Mouse (Mus musculus): ENCODE measurements at regions not wholly inside any gene's neighbourhood (a gene's known extent, or its start where the extent isn't known, plus 50 kb on each side); places are given as distances from the start of the nearest gene placed in this dataset.

DNA sequence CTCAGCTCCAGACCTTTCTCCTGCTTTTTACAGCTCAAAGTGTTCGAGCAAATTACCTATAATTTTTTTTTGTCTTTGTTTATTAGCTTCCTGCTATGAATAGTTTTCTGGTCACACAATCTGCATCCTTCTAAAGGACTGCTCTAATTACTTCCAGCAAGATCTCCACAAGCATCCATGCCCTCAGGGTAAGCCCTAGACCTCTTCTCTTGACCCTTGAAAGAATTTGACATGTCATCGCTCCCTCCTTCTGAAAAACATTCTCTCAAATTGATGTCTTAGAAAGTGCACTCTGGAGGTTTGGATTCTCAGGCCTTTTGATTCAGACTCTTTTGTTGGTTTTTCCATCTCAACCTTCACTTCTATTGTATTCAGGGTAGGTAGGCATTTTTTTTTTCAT, 148.7 kb downstream of the Gja1 start:
- H3K9me3 ChIP-seq (ENCODE audit: control insufficient read depth, insufficient read depth, low read depth, low read length): no peaks in the 10 kb centered on the region
- no peak overlapping the region for H3K9ac ChIP-seq (ENCODE audit: insufficient read depth, low read depth, low read length, poor library complexity, severe bottlenecking)
- DNase-seq (ENCODE audit: low read depth, low spot score): no peak

DNA sequence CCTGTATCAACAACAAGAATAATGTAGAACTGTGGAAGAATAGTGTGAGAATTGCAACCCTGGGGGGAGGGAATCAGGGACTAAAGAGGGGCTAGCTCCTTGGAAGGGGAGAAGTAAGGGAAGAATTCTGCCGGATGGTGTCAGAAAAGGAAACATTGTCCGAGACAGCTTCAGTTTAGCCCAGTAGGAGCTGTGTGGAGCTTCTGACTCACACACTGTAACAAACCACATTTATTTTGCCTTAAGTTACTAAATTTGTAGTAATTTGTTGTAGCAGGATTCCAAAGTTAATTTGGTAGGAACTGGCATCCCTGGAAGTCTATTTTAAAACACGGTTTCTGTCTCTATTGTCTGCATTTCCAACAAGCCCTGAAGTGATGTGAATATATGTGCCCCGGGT, 160.0 kb downstream of the Gja1 start:
- DNase-seq (ENCODE audit: low read depth, low spot score): no peak
- H3K9ac ChIP-seq (ENCODE audit: insufficient read depth, low read depth, low read length, poor library complexity, severe bottlenecking): no peak overlapping the region
- no peak overlapping the region for H3K27ac ChIP-seq (ENCODE audit: insufficient read depth, low read depth, low read length, poor library complexity, severe bottlenecking)
- in situ Hi-C loops (cut with MboI; ENCODE audit: low sequenced_read_pairs in 2 of 2, unreplicated experiment in 2 of 2): no loop called here
- TF ChIP-seq ZNF384 (IDR thresholded peaks at IDR 0.05; ENCODE audit: low read depth, low read length) (no peak), HCFC1 (IDR thresholded peaks at IDR 0.05; ENCODE audit: borderline replicate concordance, insufficient read depth, low read length) (no peak), MAFK (IDR thresholded peaks at IDR 0.05; ENCODE audit: insufficient read depth, low read depth, low read length) (no peak), ZC3H11A (IDR thresholded peaks at IDR 0.05; ENCODE audit: borderline replicate concordance, low read depth, low read length) (no peak)
- H3K4me1 ChIP-seq (ENCODE audit: control insufficient read depth in 2 of 2, insufficient read depth in 2 of 2, low read length in 2 of 2, poor library complexity in 1 of 2): no peaks in the 10 kb centered on the region
- H3K9me3 ChIP-seq (ENCODE audit: control insufficient read depth, insufficient read depth, low read depth, low read length): no peaks in the 10 kb centered on the region
- H3K4me3 ChIP-seq (ENCODE audit: insufficient read depth in 1 of 2, low read depth in 1 of 2, low read length in 2 of 2, poor library complexity in 1 of 2, severe bottlenecking in 1 of 2): no peak overlapping the region
- H3K36me3 ChIP-seq (ENCODE audit: control insufficient read depth, insufficient read depth, low read length, poor library complexity, severe bottlenecking): no peaks in the 10 kb centered on the region

More for the DNA sequence above, 148.7 kb downstream of the Gja1 start:
- TF ChIP-seq ZNF384 (IDR thresholded peaks at IDR 0.05; ENCODE audit: low read depth, low read length): no peak
- TF ChIP-seq CHD2 (IDR thresholded peaks at IDR 0.05; ENCODE audit: low read depth, low read length): no peak
- TF ChIP-seq HCFC1 (IDR thresholded peaks at IDR 0.05; ENCODE audit: borderline replicate concordance, insufficient read depth, low read length): no peak
- no peak for TF ChIP-seq ZC3H11A (IDR thresholded peaks at IDR 0.05; ENCODE audit: borderline replicate concordance, low read depth, low read length)
- Histone ChIP-seq H3K4me3 (ENCODE audit: insufficient read depth in 1 of 2, low read depth in 1 of 2, low read length in 2 of 2, poor library complexity in 1 of 2, severe bottlenecking in 1 of 2) (no peak overlapping the region), H3K4me1 (ENCODE audit: control insufficient read depth in 2 of 2, insufficient read depth in 2 of 2, low read length in 2 of 2, poor library complexity in 1 of 2) (no peaks in the 10 kb centered on the region), H3K36me3 (ENCODE audit: control insufficient read depth, insufficient read depth, low read length, poor library complexity, severe bottlenecking) (no peaks in the 10 kb centered on the region), H3K27ac (ENCODE audit: insufficient read depth, low read depth, low read length, poor library complexity, severe bottlenecking) (no peak overlapping the region)
- in situ Hi-C loops (cut with MboI; ENCODE audit: low sequenced_read_pairs in 2 of 2, unreplicated experiment in 2 of 2): no loop called here

DNA sequence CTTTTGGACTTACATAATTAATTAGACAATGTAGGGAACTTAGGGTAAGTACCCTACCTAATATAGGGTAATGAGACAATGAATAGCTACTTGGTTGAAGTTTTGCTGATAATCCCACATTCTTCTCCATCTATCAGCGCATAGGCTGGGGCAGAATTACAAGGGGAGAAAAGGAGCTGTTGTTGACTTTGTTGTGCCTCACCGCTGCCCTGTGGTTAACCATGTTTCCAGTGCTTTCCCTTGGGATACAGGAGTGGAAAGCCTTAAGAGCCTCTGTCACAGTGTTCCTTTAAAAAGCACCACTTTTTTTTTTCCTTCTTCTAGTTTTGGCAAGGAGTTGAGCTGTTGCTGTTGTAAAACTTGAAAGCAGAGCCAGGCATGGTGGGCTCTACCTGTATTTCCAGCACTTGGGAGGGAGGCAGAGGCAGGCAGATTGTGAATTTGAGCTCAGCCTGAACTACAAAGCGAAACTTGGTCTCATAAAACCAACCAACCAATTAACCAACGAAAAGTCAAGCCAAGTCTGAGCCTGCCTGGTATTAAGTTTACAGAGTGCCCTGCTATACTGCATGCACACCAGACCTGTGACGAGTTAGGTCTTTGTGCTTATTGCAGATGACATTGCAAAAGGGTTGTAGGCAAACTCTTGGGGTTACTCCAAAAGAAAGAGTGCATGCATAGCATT, 162.8 kb downstream of the Gja1 start:
- in situ Hi-C loops (cut with MboI; ENCODE audit: low sequenced_read_pairs in 2 of 2, unreplicated experiment in 2 of 2): no loop called here
- Histone ChIP-seq H3K4me1 (ENCODE audit: control insufficient read depth in 2 of 2, insufficient read depth in 2 of 2, low read length in 2 of 2, poor library complexity in 1 of 2) (no peaks in the 10 kb centered on the region), H3K27ac (ENCODE audit: insufficient read depth, low read depth, low read length, poor library complexity, severe bottlenecking) (no peak overlapping the region), H3K9ac (ENCODE audit: insufficient read depth, low read depth, low read length, poor library complexity, severe bottlenecking) (no peak overlapping the region), H3K4me3 (ENCODE audit: insufficient read depth in 1 of 2, low read depth in 1 of 2, low read length in 2 of 2, poor library complexity in 1 of 2, severe bottlenecking in 1 of 2) (no peak overlapping the region), H3K9me3 (ENCODE audit: control insufficient read depth, insufficient read depth, low read depth, low read length) (no peaks in the 10 kb centered on the region), H3K36me3 (ENCODE audit: control insufficient read depth, insufficient read depth, low read length, poor library complexity, severe bottlenecking) (no peaks in the 10 kb centered on the region)
- TF ChIP-seq MAFK (IDR thresholded peaks at IDR 0.05; ENCODE audit: insufficient read depth, low read depth, low read length) (no peak), CHD2 (IDR thresholded peaks at IDR 0.05; ENCODE audit: low read depth, low read length) (no peak), ZNF384 (IDR thresholded peaks at IDR 0.05; ENCODE audit: low read depth, low read length) (no peak), HCFC1 (IDR thresholded peaks at IDR 0.05; ENCODE audit: borderline replicate concordance, insufficient read depth, low read length) (no peak), ZC3H11A (IDR thresholded peaks at IDR 0.05; ENCODE audit: borderline replicate concordance, low read depth, low read length) (no peak)
- no peak for DNase-seq (ENCODE audit: low read depth, low spot score)

DNA sequence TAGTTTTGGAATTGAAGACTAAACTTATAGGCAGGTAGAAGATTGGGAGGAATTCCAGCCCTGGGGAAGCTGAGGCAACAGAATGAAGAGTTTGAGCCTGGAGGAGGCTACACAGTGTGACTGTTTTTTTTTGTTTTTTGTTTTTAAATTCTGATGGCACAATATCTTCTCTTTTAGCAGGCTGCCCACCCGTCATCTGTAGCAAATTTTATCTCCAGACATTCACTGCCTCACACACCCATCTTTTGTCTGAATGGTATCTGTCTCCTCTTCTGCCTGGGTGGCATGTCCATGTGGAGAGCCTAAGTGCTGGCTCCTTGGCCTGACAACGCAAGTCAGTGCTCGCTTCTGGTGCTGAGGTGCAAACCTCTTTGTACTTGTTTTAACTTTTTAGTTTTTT, 165.0 kb downstream of the Gja1 start:
- no peak overlapping the region for H3K27ac ChIP-seq (ENCODE audit: insufficient read depth, low read depth, low read length, poor library complexity, severe bottlenecking)

More for the DNA sequence above, 165.0 kb downstream of the Gja1 start:
- Histone ChIP-seq H3K4me3 (ENCODE audit: insufficient read depth in 1 of 2, low read depth in 1 of 2, low read length in 2 of 2, poor library complexity in 1 of 2, severe bottlenecking in 1 of 2) (no peak overlapping the region), H3K9me3 (ENCODE audit: control insufficient read depth, insufficient read depth, low read depth, low read length) (no peaks in the 10 kb centered on the region), H3K4me1 (ENCODE audit: control insufficient read depth in 2 of 2, insufficient read depth in 2 of 2, low read length in 2 of 2, poor library complexity in 1 of 2) (no peaks in the 10 kb centered on the region), H3K9ac (ENCODE audit: insufficient read depth, low read depth, low read length, poor library complexity, severe bottlenecking) (no peak overlapping the region), H3K36me3 (ENCODE audit: control insufficient read depth, insufficient read depth, low read length, poor library complexity, severe bottlenecking) (no peaks in the 10 kb centered on the region)
- TF ChIP-seq MAFK (IDR thresholded peaks at IDR 0.05; ENCODE audit: insufficient read depth, low read depth, low read length) (no peak), ZC3H11A (IDR thresholded peaks at IDR 0.05; ENCODE audit: borderline replicate concordance, low read depth, low read length) (no peak), ZNF384 (IDR thresholded peaks at IDR 0.05; ENCODE audit: low read depth, low read length) (no peak), HCFC1 (IDR thresholded peaks at IDR 0.05; ENCODE audit: borderline replicate concordance, insufficient read depth, low read length) (no peak), CHD2 (IDR thresholded peaks at IDR 0.05; ENCODE audit: low read depth, low read length) (no peak)
- no peak for DNase-seq (ENCODE audit: low read depth, low spot score)
- in situ Hi-C loops (cut with MboI; ENCODE audit: low sequenced_read_pairs in 2 of 2, unreplicated experiment in 2 of 2): no loop called here
